Mouse (Mus musculus) embryonic stem cell, embryonic (primary cell): ENCODE measurements around the gene Vezt.

Experiments
- CTCF ChIA-PET, 4 experiments: fragments of 300-600 bp in 2 of 4; fragments of 350-600 bp in 2 of 4; sonication (Branson Sonifier 250); formaldehyde crosslinking; loops; one replicate each; lab custom pipeline; 2022; ENCODE audit warnings: inconsistent platforms in 2 of 4; lab: Charles Lee
- POLR2A ChIA-PET, 4 experiments: fragments of 300-600 bp in 2 of 4; fragments of 350-600 bp in 2 of 4; sonication (Branson Sonifier 250); formaldehyde crosslinking; loops; one replicate each; lab custom pipeline; 2022; ENCODE audit warnings: antibody characterized with exemption in 4 of 4, inconsistent platforms in 1 of 4; lab: Charles Lee

Gene Vezt

GRCm38 (mm10) chr10:94047845-94048559, 12.4 kb upstream of the Vezt start:
- CTCF ChIA-PET: interaction anchor here in 2 of 4 experiments (0.6 to 1.1 kb wide), 3 partner anchors 9 to 17 kb away, joined by 3 to 5 read pairs (median 3); partner anchors contain the start of genes Fgd6 (in 1 of the 2) and Vezt (in 1 of the 2)
- POLR2A ChIA-PET: interaction anchor here in 2 of 4 experiments (1.1 to 1.2 kb wide), 2 partner anchors 9 to 12 kb away, joined by 6 read pairs; partner anchors contain the start of genes Fgd6 (in 1 of the 2) and Vezt (in 1 of the 2)

- CTCF ChIA-PET: no interaction called here
- POLR2A ChIA-PET: no interaction called here
Measured at GRCm38 (mm10) chr10:94047024-94047423, 11.4 kb upstream of the Vezt start.

- ChIA-PET CTCF (no interaction called here), POLR2A (interaction anchor here in 2 of 4 experiments (1.3 to 2.6 kb wide), 2 partner anchors 8 to 9 kb away, joined by 6 to 21 read pairs; partner anchors contain the start of genes Fgd6 (in 1 of the 2) and Vezt (in 1 of the 2))
Measured at GRCm38 (mm10) chr10:94045301-94045700, 9.7 kb upstream of the Vezt start.

GRCm38 (mm10) chr10:94043908-94044307, 8.3 kb upstream of the Vezt start:
- CTCF ChIA-PET: interaction anchor here in 1 of 4 experiments (1.5 kb wide), 1 partner anchor 8 kb away, joined by 8 read pairs; the partner anchor contains the start of genes Fgd6 and Vezt
- POLR2A ChIA-PET: interaction anchor here in 3 of 4 experiments (0.9 to 2.6 kb wide), 5 partner anchors 8 to 52 kb away, joined by 3 to 21 read pairs (median 3); partner anchors contain the start of genes Fgd6 (in 2 of the 3) and Vezt (in 2 of the 3)

- ChIA-PET CTCF (no interaction called here), POLR2A (interaction anchor here in 1 of 4 experiments (1.8 kb wide), 1 partner anchor 16 kb away, joined by 5 read pairs; no protein-coding TSS in a partner anchor)
Measured at GRCm38 (mm10) chr10:94038366-94039260, 3.0 kb upstream of the Vezt start.

GRCm38 (mm10) chr10:94037596-94037995, 2.0 kb upstream of the Vezt start:
- CTCF ChIA-PET: interaction anchor here in 1 of 4 experiments (0.5 kb wide), 1 partner anchor 148 kb away, joined by 4 read pairs; no protein-coding TSS in a partner anchor

GRCm38 (mm10) chr10:94037196-94037595, 1.6 kb upstream of the Vezt start:
- ChIA-PET CTCF (interaction anchor here in 1 of 4 experiments (0.5 to 1.8 kb wide), 2 partner anchors 80 to 148 kb away, joined by 4 to 19 read pairs; no protein-coding TSS in a partner anchor), POLR2A (interaction anchor here in 3 of 4 experiments (0.6 to 1.8 kb wide), 4 partner anchors 17 to 161 kb away, joined by 3 to 7 read pairs (median 5); partner anchors contain the start of gene Ndufa12 (in 1 of the 3))

More at GRCm38 (mm10) chr10:94037596-94037995, 2.0 kb upstream of the Vezt start:
- POLR2A ChIA-PET: interaction anchor here in 2 of 4 experiments (0.6 to 1.8 kb wide), 2 partner anchors 17 to 33 kb away, joined by 3 to 5 read pairs; no protein-coding TSS in a partner anchor

GRCm38 (mm10) chr10:94036375-94036758, 750 bp upstream of the Vezt start:
- ChIA-PET POLR2A (interaction anchor here (0.5 to 3.1 kb wide), 41 partner anchors 8 to 1213 kb away, joined by 3 to 21 read pairs (median 4); partner anchors contain the start of genes Lta4h (in 1 of the 4) and Ndufa12 (in 1 of the 4)), CTCF (interaction anchor here (0.5 to 2.1 kb wide), 13 partner anchors 8 to 1575 kb away, joined by 3 to 19 read pairs (median 4); no protein-coding TSS in a partner anchor)

GRCm38 (mm10) chr10:94034876-94035657, 550 bp downstream of the Vezt start:
- ChIA-PET CTCF (interaction anchor here in 3 of 4 experiments (0.5 to 2.1 kb wide), 19 partner anchors 9 to 781 kb away, joined by 3 to 19 read pairs (median 4); partner anchors contain the start of gene Ndufa12 (in 1 of the 3)), POLR2A (interaction anchor here (0.6 to 3.1 kb wide), 50 partner anchors 7 to 1008 kb away, joined by 3 to 21 read pairs (median 4); partner anchors contain the start of genes Lta4h (in 1 of the 4) and Ndufa12 (in 1 of the 4))

GRCm38 (mm10) chr10:94031164-94031563, 4.5 kb downstream of the Vezt start:
- CTCF ChIA-PET: no interaction called here
- POLR2A ChIA-PET: interaction anchor here in 1 of 4 experiments (1.1 to 1.3 kb wide), 2 partner anchors 11 to 26 kb away, joined by 3 read pairs; no protein-coding TSS in a partner anchor

- CTCF ChIA-PET: no interaction called here
Measured at GRCm38 (mm10) chr10:94028493-94028892, 7.1 kb downstream of the Vezt start.

GRCm38 (mm10) chr10:94025079-94025478, 10.5 kb downstream of the Vezt start:
- CTCF ChIA-PET: interaction anchor here in 3 of 4 experiments (0.6 to 1.0 kb wide), 3 partner anchors 10 to 26 kb away, joined by 3 to 16 read pairs (median 4); partner anchors contain the start of genes Fgd6 (in 2 of the 3) and Vezt (in 2 of the 3)
- POLR2A ChIA-PET: interaction anchor here in 2 of 4 experiments (1.2 to 2.5 kb wide), 2 partner anchors 10 to 16 kb away, joined by 6 to 8 read pairs; partner anchors contain the start of genes Fgd6 (in 1 of the 2) and Vezt (in 1 of the 2)

More at GRCm38 (mm10) chr10:94028493-94028892, 7.1 kb downstream of the Vezt start:
- POLR2A ChIA-PET: interaction anchor here in 1 of 4 experiments (1.2 to 1.6 kb wide), 2 partner anchors 11 to 14 kb away, joined by 3 read pairs; no protein-coding TSS in a partner anchor

- CTCF ChIA-PET: no interaction called here
Measured at GRCm38 (mm10) chr10:94021059-94021458, 14.6 kb downstream of the Vezt start.

GRCm38 (mm10) chr10:94020587-94020986, 15.0 kb downstream of the Vezt start:
- ChIA-PET CTCF (no interaction called here), POLR2A (interaction anchor here in 2 of 4 experiments (1.0 to 1.4 kb wide), 4 partner anchors 10 to 89 kb away, joined by 3 to 7 read pairs (median 3); partner anchors contain the start of genes Fgd6 (in 1 of the 2) and Vezt (in 1 of the 2))

More at GRCm38 (mm10) chr10:94021059-94021458, 14.6 kb downstream of the Vezt start:
- POLR2A ChIA-PET: interaction anchor here in 2 of 4 experiments (0.5 to 1.4 kb wide), 5 partner anchors 10 to 89 kb away, joined by 3 to 7 read pairs (median 3); partner anchors contain the start of genes Fgd6 (in 1 of the 2) and Vezt (in 1 of the 2)

- ChIA-PET CTCF (interaction anchor here in 1 of 4 experiments (0.6 to 1.4 kb wide), 3 partner anchors 18 to 99 kb away, joined by 3 to 4 read pairs (median 3); partner anchors contain the start of genes Fgd6 and Vezt), POLR2A (interaction anchor here in 3 of 4 experiments (0.5 to 1.9 kb wide), 5 partner anchors 11 to 780 kb away, joined by 3 to 8 read pairs (median 3); partner anchors contain the start of genes Fgd6 (in 2 of the 3) and Vezt (in 2 of the 3))
Measured at GRCm38 (mm10) chr10:94017455-94017854, 18.2 kb downstream of the Vezt start.

- CTCF ChIA-PET: interaction anchor here in 2 of 4 experiments (1.0 to 2.2 kb wide), 3 partner anchors 102 to 195 kb away, joined by 3 to 6 read pairs (median 3); no protein-coding TSS in a partner anchor
- POLR2A ChIA-PET: interaction anchor here in 1 of 4 experiments (0.9 to 1.4 kb wide), 2 partner anchors 10 to 14 kb away, joined by 3 read pairs; no protein-coding TSS in a partner anchor
Measured at GRCm38 (mm10) chr10:94014200-94014599, 21.4 kb downstream of the Vezt start.
